Mouse (Mus musculus) adrenal gland, adult (tissue): ENCODE data around the gene Nek8.

Experiments used
- DNase-seq, 2 experiments: peaks; one replicate each; pipeline ENCODE4 v3.0.0; 2022 to 2023; ENCODE audit warnings: low spot score in 1 of 2; ENCODE audit not compliant: inconsistent age in 2 of 2

The Nek8 gene

DNA sequence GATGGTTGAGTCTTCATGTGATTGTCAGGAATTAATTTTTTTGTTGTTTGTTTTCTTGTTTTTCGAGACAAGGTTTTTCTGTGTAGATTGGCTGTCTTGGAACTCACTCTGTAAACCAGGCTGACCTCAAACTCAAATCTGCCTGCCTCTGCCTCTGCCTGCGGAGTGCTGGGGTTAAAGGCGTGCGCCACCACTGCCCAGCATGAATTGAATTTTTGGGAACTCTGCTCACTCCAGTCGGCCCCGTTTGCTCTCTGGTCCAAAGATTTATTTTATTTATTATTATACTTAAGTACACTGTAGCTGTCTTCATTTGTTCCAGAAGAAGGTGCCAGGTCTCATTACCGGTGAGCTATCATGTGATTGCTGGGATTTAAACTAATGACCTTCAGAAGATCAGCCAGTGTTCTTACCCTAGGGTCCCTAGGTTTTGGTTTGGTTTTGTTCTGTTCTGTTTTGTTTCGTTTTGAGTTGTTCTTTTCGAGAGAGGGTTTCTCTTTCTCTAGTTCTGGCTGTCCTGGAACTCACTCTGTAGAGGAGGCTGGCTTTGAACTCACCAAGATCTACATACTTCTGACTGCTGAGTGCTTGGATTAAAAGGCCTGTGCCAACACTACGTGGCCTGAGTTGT, 7.5 kb upstream of the Nek8 start:
- peak; percentile 30 to 66 for DNase-seq

DNA sequence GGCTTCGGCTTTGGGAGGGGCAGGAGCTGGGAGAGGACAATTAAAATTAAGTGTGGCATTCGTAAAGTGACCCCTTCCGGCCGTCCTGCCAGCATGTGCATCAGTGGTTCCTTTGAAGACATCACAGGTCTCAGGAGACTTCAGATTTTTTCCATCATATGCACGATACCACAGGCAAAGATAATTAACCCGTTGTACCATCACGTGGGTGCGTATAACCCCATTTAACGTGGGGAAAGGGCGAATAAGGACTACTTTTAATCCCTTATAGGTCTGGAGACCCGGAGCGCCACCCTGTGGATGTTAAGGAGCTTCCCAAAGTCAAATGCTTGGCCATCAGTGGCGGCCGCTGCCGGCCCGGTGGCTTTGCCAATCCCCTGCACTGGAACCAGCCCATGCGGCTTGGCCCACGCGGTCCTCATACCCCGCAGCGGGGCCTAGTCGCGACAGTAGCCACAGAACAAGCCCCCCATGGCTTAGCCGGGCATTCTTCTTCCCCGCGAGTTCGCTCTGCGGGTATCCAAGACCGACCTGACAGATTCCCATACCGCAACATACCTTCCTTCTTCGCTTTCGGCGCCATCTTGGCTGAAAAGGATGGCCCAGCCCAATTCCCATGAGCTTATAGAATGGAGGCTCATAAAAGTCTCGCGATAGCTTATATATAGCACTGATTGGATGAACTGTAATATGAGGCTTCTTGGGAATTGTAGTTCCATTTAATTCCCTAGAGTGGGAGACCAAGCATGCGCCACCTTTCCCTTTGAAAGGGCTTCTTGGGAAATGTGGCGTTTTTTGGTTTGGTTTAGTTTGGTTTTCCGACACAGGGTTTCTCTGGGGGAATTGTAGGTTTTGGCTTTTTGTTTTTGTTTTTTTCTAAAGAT, 6.7 kb upstream of the Nek8 start, which contains the start of gene Rpl23a:
Rpl23a (minus strand) TSS at position 624 of the 884 bp plus-strand sequence.
- DNase-seq: peak; percentile 87 to 97

DNA sequence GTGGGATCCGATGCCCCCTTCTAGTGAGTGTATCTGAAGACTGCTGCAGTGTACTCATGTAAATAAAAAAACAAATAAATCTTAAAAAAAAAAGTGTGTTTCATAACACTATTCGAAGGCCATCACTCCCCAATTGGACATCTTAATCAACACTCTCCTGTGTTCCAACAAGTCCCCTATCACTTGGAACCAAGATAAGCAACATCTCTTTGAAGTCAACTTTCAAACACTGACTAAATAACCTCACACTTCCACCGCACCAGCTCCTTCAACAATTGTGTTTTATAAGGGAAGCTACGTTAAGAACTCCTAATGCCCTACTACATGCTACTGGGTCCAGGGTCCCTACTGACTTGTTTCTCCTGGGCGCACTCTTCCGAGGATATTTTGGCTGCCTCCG, 6.0 kb upstream of the Nek8 start:
- no peak for DNase-seq

DNA sequence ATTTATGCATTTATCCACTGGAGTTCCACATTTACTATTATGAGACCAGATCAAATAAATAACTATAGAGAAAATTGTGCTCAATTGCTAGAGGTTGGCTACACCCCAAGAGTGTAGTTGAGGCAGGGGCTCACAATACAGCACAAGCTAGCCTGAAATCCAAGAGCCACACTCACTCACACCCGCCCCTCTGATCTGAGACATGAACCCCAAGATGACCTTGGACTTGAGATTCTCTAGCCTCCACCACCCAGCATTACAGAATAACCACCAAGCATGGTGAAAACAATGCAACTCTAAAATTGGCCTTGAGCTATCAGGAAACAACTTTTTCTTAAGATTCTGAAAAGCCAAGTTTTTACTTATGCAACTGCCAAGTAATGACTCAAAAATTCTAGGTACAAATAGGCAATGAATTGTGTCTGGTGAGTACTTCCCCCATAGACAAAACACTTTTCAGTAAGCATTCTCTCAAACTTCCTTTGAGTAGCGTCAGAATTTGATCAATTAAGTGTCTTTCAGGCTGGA, 5.4 kb upstream of the Nek8 start:
- DNase-seq: peak; percentile 23 to 73

DNA sequence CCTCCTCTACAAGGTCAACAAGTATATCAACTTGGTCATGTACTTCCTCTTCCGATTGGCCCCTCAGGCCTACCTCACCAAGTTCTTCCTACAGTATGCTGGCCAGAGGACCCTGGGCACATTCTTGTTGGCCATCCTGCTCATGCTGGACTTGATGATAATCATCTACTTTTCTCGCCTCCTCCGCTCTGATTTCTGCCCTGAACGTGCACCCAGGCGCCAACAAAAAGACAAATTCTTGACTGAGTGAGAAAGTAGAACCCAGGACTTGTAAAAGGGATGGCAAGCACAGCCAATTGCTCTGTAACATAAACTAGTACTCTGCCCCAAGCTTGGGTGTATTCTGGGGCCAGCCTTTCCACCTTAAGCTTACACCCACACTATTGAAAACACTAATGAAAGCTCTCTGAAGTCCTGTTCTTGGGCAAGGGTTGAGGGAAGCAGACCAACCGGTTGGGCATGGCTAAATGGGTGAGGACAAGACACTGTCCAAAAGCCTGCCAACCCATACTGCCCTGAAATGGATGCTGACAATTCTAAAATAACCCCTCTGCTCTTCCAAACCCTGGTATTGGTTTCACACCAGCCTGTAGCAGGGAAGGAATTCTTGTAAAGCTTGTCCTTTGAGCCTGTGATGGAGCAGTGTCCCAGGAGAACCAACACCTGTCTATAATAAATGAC, 3.7 kb upstream of the Nek8 start:
- peak; percentile 17 to 52 for DNase-seq

DNA sequence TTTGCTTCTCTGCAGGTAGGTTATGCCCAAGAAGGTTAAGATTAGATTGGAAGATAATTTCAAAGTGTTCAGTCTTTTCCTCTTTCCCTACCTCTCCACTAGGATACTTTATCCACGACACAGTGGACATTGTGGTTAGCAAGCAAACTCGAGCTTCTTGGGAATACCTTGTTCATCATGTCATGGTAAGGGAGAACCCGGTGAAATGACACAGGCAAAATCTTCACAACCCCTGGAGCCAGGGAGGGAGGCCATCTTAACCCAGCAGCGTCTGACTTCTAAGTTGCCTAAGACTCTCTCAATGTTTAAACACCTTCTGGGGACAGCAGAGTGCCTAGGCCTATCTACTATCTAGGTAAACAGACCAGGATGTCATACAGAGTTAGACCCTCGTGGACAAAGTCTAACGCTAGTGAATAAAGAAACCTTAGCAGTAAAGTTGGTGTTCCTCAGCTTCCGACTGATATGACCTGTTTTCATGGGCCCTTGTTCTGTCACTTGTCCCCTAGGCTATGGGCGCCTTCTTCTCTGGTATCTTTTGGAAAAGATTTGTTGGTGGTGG, 3.0 kb upstream of the Nek8 start:
- DNase-seq: peak in 1 of 2 experiments; percentile 14

DNA sequence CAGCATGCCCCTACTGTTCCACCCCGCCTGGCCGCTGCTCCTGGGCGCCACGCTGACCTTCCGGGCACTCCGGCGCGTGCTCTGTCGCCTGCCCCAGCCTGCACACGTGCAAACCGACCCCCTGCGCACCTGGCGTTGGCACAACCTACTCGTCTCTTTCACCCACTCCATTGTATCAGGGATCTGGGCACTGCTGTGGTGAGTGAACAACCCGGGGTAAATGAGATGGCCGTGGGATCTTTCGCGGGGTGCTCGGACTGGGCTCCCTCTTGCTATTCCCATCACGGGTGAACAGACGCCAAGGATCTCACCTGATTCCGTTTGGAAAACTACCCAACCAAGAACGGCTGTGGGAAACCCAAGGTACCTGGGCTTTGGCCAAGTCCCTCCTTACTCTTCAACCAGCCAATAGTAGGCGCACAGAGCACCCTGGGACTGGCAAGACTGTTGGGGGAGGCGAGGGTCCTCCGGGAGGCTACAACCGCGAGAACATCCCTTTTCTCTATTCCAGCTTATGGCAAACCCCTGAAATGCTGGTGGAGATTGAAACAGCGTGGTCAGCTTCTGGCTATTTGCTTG, 2.5 kb upstream of the Nek8 start:
- peak; percentile 80 to 91 for DNase-seq

DNA sequence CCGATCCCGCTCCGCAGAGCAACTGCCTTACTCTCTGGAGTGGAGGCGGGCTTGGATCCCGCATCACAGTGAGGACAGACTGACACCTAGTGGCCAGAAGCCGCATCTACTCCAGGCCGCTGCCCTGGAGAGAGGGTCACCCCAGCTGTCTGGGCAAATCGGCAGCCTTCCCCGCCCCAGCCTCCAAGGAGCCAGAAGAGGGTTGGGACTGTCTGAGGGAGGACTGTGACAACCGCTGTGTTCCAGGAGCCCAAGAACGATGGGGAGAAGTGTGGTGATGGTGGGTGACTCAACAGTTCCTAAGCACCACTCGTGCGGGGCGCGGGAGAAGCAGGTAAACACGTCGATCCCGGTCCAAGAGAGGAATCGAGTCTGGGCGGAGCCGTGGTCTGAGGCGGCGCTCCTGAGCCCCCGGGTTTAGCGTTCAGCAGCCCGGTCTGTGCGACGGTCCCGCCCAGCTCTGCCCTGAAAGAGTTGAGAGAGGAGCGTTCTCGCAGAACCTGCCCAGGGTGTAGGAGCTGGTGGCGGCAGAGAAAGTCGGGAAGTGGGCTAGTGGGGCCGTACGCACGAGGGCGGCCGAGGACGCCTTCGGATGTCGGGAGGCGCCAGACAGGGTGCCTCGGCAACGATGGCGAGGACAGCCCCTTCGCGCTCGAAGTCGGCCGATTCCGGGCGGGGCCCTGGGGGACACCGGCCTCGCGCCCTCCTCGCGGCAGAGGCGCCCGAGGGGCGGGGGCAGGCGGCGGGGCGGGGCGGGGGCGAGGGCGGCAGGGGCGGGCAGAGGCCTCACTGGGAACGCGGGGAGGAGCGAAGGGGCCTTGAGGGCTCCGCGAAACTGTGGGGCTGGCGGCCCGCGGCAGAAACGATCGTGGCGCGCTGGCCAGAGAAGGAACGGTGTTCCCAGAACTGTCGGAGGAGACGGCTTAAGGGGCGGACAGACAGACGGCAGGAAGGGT, 1.7 kb upstream of the Nek8 start:
- DNase-seq: peak; percentile 97 to 99

DNA sequence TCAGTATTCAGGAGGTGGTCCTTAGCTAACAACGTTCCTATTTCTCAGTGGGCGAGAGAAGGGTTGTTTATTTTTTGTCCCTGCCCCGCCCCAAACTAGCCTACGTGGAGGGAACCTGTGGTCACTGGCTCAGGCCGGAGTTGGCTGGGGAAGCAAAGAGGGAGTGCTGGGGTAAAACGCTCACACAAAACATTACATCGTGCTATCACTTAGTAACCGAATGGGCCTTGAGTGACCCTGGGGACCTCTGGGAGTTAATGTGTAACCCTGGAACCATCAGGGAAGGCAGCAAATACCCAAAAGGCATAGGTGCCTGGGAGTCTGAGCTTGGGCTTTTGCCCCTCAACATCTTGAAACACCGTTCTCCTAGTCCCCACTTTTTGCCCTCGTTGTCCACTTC, 962 bp upstream of the Nek8 start:
- DNase-seq: peak in 1 of 2 experiments; percentile 60

DNA sequence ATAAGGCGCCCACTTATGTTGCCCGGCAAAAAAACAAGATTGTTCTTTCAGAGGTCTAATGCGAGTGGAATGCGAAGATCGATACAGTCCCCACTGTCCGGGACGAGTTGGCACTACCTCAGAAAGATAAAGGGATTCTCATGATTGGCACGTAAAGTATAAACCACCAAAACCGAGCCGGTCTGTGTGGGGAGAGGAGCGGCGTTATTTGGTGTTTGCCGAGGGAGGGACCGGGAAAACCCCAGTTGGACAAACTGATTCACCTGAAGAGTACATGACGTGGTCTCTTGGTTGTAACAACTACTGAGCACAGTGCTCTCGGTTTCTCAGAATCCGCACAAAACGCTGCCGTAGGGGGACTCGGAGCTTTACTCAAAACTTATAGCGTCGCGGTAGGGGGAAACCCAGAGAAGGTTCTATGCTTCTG, 443 bp upstream of the Nek8 start:
- DNase-seq: no peak

DNA sequence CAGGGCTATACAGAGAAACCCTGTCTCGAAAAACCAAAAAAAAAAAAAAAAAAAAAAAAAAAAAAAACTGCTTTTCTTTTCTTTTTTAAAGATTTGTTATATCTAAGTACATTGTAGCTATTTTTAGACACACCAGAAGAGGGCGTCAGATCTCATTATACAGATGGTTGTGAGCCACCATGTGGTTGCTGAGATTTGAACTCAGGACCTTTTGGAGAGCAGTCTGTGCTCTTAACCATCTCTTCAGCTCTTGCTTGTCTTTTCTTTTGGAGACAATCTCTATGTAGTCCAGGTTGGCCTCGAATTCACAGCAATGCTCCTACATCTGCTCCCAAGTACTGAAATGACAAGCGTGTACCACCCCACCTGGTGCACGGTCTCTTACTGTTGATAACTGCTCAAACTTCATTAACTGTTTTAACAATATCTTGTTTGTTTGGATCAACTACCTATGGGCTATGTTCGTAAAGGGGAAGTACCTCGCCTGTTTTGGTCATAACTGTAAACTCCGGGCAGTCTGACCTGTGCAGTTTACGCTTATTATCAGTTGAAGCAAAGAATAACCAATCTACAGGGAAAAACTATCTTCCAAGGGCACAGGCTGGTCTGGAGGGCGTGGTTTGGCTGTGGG, 589 bp downstream of the Nek8 start:
- no peak for DNase-seq

DNA sequence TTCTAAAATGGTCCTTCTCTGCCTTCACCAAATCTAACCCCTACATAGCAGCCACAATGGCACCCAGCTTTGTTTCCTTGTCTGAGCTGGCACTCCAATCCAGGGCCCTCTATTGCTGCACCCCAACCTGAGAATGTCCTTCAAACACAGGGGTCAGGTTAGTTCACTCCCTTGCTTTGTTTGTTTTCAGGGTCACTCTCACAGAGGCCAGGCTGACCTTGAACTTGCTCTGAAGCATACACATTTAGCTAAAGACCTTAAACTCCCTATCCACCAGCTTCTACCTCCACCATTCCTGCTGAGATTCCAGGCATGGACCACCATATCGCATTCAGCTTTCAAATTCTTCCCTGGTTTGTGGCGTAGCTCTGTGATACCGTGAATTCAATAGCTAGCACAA, 2.0 kb downstream of the Nek8 start:
- DNase-seq: peak in 1 of 2 experiments; percentile 18

DNA sequence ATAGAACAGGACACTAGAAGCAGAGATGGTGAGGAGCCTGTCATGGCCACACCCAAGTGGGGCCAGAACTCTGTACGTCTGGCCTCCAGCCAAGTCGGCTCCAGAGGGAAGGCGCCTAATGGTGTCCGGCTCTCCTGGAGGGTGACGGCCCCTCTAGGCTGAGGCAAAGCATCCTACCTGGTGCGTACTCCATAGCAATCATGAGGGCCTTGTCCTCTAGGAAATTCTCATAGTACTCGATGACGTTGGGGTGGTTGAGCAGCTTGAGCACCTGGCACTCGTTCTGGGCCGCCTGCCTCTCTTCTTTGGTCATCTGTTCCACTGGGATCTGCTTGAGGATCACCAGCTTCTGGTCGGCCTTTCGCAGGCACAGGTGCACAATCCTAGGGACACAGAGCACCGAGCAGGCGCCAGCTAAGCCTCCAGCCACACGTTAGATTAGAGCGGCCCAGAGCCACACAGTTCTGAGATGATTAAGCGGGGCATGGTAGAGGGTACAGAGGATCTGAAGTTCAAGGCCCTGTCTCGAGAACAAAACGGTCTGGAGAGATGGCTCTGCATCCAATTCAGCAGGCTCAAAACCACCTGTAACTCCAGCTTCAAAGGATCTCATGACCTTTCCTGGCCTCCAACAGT, 3.6 kb downstream of the Nek8 start:
- peak; percentile 77 to 79 for DNase-seq

DNA sequence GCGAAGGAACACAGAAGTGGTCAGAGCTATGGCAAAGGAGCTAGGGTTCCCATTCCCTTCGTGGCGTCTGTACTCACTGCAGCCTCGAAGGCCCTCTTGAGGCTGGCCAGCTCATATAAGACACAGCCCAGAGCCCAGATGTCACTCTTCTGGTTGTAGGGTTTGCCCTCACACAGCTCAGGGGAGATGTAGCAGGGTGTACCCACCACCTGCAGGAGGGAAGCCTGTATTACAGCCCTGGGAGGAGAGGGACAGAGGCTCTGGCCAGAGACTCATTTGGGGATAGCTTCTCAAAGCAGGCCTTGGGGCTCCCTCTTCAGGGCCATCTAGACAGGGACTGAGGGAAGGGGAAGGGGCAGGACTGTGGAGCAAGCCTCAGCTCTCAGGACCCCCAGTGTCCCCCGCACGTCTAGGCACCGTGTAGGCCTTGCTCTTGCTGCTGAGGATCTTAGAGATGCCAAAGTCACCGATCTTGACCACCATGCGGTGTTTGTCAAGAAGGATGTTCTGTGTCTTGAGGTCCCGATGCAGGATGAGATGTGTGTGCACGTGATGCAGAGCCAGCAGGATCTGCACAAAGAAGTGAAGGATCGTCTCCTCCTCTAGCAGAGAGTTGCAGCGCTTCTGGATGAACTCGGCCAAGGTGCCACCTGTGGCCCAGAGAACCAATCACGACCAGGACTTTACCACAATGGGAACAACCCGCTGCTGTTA, 4.3 kb downstream of the Nek8 start:
- DNase-seq: peak; percentile 25 to 45

DNA sequence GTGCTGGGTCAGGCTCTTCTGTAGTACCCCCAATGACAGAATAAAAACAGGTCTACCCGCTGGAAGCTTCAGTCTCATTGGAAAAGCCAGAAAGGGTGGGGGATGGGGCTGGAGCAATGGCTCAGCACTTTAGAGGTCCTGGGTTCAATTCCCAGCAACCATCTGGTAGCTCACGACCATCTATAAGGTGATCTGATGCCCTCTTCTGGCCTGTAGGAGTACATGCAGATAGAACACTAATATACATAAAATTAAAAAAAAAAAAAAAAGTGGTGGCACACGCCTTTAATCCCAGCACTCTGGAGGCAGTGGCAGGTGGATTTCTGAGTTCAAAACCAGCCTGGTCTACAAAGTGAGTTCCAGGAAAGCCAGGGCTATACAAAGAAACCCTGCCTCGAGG, 5.1 kb downstream of the Nek8 start:
- DNase-seq: no peak

DNA sequence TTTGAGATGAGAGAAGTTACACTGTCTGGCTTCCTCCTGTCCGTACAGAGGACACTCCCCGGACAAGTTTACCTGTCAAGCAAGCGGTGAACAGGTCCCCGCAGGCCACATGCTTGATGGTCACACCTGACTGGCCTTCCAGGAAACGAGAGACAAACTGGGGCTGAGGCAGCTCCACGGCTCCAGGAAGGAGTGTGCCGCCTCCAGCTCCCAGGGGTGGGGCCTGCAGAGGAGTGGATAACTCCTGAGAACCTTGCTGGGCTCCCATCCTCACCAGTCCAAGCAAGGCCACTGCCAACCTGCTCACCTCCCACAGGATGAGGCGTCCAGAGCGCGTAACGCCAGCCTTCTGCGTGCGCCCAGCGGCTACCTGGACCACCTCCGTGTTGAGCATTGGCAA, 6.2 kb downstream of the Nek8 start:
- DNase-seq: peak in 1 of 2 experiments; percentile 17

DNA sequence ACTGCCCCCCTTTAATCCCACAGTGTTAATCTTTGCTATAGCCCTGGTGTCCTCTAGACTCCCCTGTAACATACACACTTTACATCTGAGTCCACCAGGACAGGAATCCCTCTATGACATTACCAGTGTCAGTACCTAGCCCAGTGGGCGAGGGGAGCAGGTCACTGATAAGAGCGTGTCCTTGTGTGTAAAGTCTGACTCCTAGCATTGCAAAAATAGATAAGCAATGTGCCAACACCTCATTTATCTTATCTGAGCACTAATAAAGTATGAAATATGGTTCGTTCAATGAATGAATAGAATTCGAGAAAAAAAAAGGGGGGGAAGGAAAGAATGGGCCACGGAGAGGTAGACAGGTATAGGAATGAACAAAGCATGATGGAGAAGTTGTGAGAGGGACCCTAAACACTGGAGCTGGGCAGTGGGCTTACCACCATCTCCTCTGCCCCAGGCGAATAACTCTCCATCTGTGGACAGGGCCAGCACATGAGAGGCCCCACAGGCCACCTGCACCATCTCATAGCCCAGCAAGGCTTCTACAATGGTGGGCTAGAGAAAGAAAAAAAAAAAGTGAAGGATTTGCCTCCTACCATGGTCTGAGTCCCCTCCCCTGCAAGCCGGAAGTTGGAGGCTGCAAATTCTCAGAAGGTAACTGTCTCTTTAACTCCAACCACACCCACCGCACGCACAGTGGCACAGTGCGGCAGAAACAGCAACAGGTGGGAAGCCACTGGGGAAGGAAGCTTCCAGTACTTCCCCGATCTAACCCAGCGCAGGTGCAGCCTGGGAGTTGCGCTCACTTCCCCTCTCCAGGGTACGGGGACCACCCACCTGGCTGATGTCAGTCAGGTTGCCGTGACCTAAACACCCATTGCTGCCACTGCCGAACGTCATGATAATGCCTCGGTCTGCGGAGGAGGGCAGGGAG, 7.7 kb downstream of the Nek8 start:
- no peak for DNase-seq
